Mouse (Mus musculus): ENCODE measurements around the gene Cacna1b. TPM values are rescaled to one million over a fixed set of nuclear protein-coding genes. Genes with fewer than 3 reads are reported as not detected.

The Cacna1b gene
- polyA plus RNA-seq, 1 experiment, result 5.0 TPM

- 89% methylated on average over 4 of the region's 4 CpGs for WGBS
- Histone ChIP-seq H3K4me3 (ENCODE audit: extremely low read depth, insufficient read depth, insufficient read length) (no peak overlapping the region), H3K27ac (ENCODE audit: insufficient read depth, low read length) (no peak overlapping the region), H3K27me3 (ENCODE audit: control insufficient read depth, insufficient read depth, low read length) (no peaks in the 10 kb centered on the region), H3K36me3 (ENCODE audit: control insufficient read depth, insufficient read depth, low read length) (peaks cover 14% of the 10 kb centered on the region), H3K4me1 (ENCODE audit: control insufficient read depth, insufficient read depth, insufficient read length) (no peaks in the 10 kb centered on the region)
- TF ChIP-seq POLR2A (IDR thresholded peaks at IDR 0.05; ENCODE audit: low read depth, low read length), result no peak
- TF ChIP-seq CTCF (IDR thresholded peaks at IDR 0.05; ENCODE audit: extremely low read depth, insufficient read depth, insufficient read length, insufficient replicate concordance), result no peak
- DNase-seq (ENCODE audit: low read depth in 1 of 2, low spot score in 2 of 2), result no peak
These were observed 24.3 kb upstream of the Cacna1b start for GRCm38 (mm10) chr2:24787250-24787649.

- no peak for TF ChIP-seq CTCF (IDR thresholded peaks at IDR 0.05; ENCODE audit: extremely low read depth, insufficient read depth, insufficient read length, insufficient replicate concordance)
- no peak for TF ChIP-seq POLR2A (IDR thresholded peaks at IDR 0.05; ENCODE audit: low read depth, low read length)
- 60% methylated on average over 4 of the region's 4 CpGs for WGBS
- Histone ChIP-seq H3K36me3 (ENCODE audit: control insufficient read depth, insufficient read depth, low read length) (no peaks in the 10 kb centered on the region), H3K27ac (ENCODE audit: insufficient read depth, low read length) (no peak overlapping the region), H3K27me3 (ENCODE audit: control insufficient read depth, insufficient read depth, low read length) (no peaks in the 10 kb centered on the region), H3K4me3 (ENCODE audit: extremely low read depth, insufficient read depth, insufficient read length) (no peak overlapping the region), H3K4me1 (ENCODE audit: control insufficient read depth, insufficient read depth, insufficient read length) (no peaks in the 10 kb centered on the region)
- no peak for DNase-seq (ENCODE audit: low read depth in 1 of 2, low spot score in 2 of 2)
These were observed 18.3 kb upstream of the Cacna1b start for GRCm38 (mm10) chr2:24781253-24781652.

GRCm38 (mm10) chr2:24776831-24777230 lies 13.9 kb upstream of the Cacna1b start:
- no peak overlapping the region for H3K4me3 ChIP-seq (ENCODE audit: extremely low read depth, insufficient read depth, insufficient read length)
- no peak for DNase-seq (ENCODE audit: low read depth in 1 of 2, low spot score in 2 of 2)
- no peak overlapping the region for H3K27ac ChIP-seq (ENCODE audit: insufficient read depth, low read length)
- 36% methylated on average over 5 of the region's 5 CpGs for WGBS
- TF ChIP-seq CTCF (IDR thresholded peaks at IDR 0.05; ENCODE audit: extremely low read depth, insufficient read depth, insufficient read length, insufficient replicate concordance) (no peak), POLR2A (IDR thresholded peaks at IDR 0.05; ENCODE audit: low read depth, low read length) (no peak)
- H3K4me1 ChIP-seq (ENCODE audit: control insufficient read depth, insufficient read depth, insufficient read length), result no peaks in the 10 kb centered on the region
- no peaks in the 10 kb centered on the region for H3K36me3 ChIP-seq (ENCODE audit: control insufficient read depth, insufficient read depth, low read length)
- no peaks in the 10 kb centered on the region for H3K27me3 ChIP-seq (ENCODE audit: control insufficient read depth, insufficient read depth, low read length)

- no peak for DNase-seq (ENCODE audit: low read depth in 1 of 2, low spot score in 2 of 2)
- 48% methylated on average over 11 of the region's 11 CpGs for WGBS
- TF ChIP-seq CTCF (IDR thresholded peaks at IDR 0.05; ENCODE audit: extremely low read depth, insufficient read depth, insufficient read length, insufficient replicate concordance) (no peak), POLR2A (IDR thresholded peaks at IDR 0.05; ENCODE audit: low read depth, low read length) (no peak)
- no peak overlapping the region for H3K27ac ChIP-seq (ENCODE audit: insufficient read depth, low read length)
- no peak overlapping the region for H3K4me3 ChIP-seq (ENCODE audit: extremely low read depth, insufficient read depth, insufficient read length)
- no peaks in the 10 kb centered on the region for H3K36me3 ChIP-seq (ENCODE audit: control insufficient read depth, insufficient read depth, low read length)
- no peaks in the 10 kb centered on the region for H3K4me1 ChIP-seq (ENCODE audit: control insufficient read depth, insufficient read depth, insufficient read length)
- no peaks in the 10 kb centered on the region for H3K27me3 ChIP-seq (ENCODE audit: control insufficient read depth, insufficient read depth, low read length)
These were observed 13.1 kb upstream of the Cacna1b start for GRCm38 (mm10) chr2:24775951-24776587.

GRCm38 (mm10) chr2:24774832-24775231 lies 11.9 kb upstream of the Cacna1b start:
- TF ChIP-seq CTCF (IDR thresholded peaks at IDR 0.05; ENCODE audit: extremely low read depth, insufficient read depth, insufficient read length, insufficient replicate concordance) (no peak), POLR2A (IDR thresholded peaks at IDR 0.05; ENCODE audit: low read depth, low read length) (no peak)
- H3K4me1 ChIP-seq (ENCODE audit: control insufficient read depth, insufficient read depth, insufficient read length), result no peaks in the 10 kb centered on the region
- H3K27ac ChIP-seq (ENCODE audit: insufficient read depth, low read length), result no peak overlapping the region
- no peak overlapping the region for H3K4me3 ChIP-seq (ENCODE audit: extremely low read depth, insufficient read depth, insufficient read length)
- WGBS, result 84% methylated on average over 7 of the region's 7 CpGs
- DNase-seq (ENCODE audit: low read depth in 1 of 2, low spot score in 2 of 2), result no peak
- no peaks in the 10 kb centered on the region for H3K27me3 ChIP-seq (ENCODE audit: control insufficient read depth, insufficient read depth, low read length)
- H3K36me3 ChIP-seq (ENCODE audit: control insufficient read depth, insufficient read depth, low read length), result no peaks in the 10 kb centered on the region

GRCm38 (mm10) chr2:24770861-24771260 lies 7.9 kb upstream of the Cacna1b start:
- Histone ChIP-seq H3K27me3 (ENCODE audit: control insufficient read depth, insufficient read depth, low read length) (no peaks in the 10 kb centered on the region), H3K27ac (ENCODE audit: insufficient read depth, low read length) (no peak overlapping the region), H3K4me3 (ENCODE audit: extremely low read depth, insufficient read depth, insufficient read length) (no peak overlapping the region), H3K4me1 (ENCODE audit: control insufficient read depth, insufficient read depth, insufficient read length) (no peaks in the 10 kb centered on the region), H3K36me3 (ENCODE audit: control insufficient read depth, insufficient read depth, low read length) (no peaks in the 10 kb centered on the region)
- no peak for DNase-seq (ENCODE audit: low read depth in 1 of 2, low spot score in 2 of 2)
- WGBS, result 79% methylated on average over 4 of the region's 4 CpGs
- TF ChIP-seq CTCF (IDR thresholded peaks at IDR 0.05; ENCODE audit: extremely low read depth, insufficient read depth, insufficient read length, insufficient replicate concordance), result no peak
- TF ChIP-seq POLR2A (IDR thresholded peaks at IDR 0.05; ENCODE audit: low read depth, low read length), result no peak

- TF ChIP-seq CTCF (IDR thresholded peaks at IDR 0.05; ENCODE audit: extremely low read depth, insufficient read depth, insufficient read length, insufficient replicate concordance), result no peak
- TF ChIP-seq POLR2A (IDR thresholded peaks at IDR 0.05; ENCODE audit: low read depth, low read length), result no peak
- peaks cover 14% of the 10 kb centered on the region for H3K4me1 ChIP-seq (ENCODE audit: control insufficient read depth, insufficient read depth, insufficient read length)
- no peaks in the 10 kb centered on the region for H3K36me3 ChIP-seq (ENCODE audit: control insufficient read depth, insufficient read depth, low read length)
- DNase-seq (ENCODE audit: low read depth in 1 of 2, low spot score in 2 of 2), result no peak
- H3K4me3 ChIP-seq (ENCODE audit: extremely low read depth, insufficient read depth, insufficient read length), result peak overlapping the region; percentile 41; the same call in 1 of the 2 replicates
- 4% methylated on average over 52 of the region's 52 CpGs for WGBS
- H3K27ac ChIP-seq (ENCODE audit: insufficient read depth, low read length), result no peak overlapping the region
- H3K27me3 ChIP-seq (ENCODE audit: control insufficient read depth, insufficient read depth, low read length), result peaks cover 20% of the 10 kb centered on the region
These were observed 449 bp downstream of the Cacna1b start for GRCm38 (mm10) chr2:24762446-24762960.
